8 mouse cellular contexts compared by ENCODE assay signal in genomic region chr14:76739836-76740597, GRCm38 (mm10).
DNase-seq lines count a peak whose midpoint lies in the region; ATAC-seq and TF ChIP-seq lines count a peak whose summit lies in the region.

No protein-coding gene starts in this region.

- H3K4me3 ChIP-seq in midbrain, embryonic 10.5 days: no peak overlapping the region
- H3K4me3 ChIP-seq in midbrain, embryonic 15.5 days: no peak overlapping the region
- no peak overlapping the region for H3K4me3 ChIP-seq in layer of hippocampus, adult 2 months
- H3K4me3 ChIP-seq in lung, embryonic 15.5 days: no peak overlapping the region

- DNase-seq in midbrain, embryonic 10.5 days (ENCODE audit: low spot score): peak; percentile 51
- DNase-seq in embryo, embryonic 10.5 days (ENCODE audit: low spot score): peak; percentile 77
- peak; percentile 70 for DNase-seq in gonadal fat pad, adult 2 months (ENCODE audit: low read depth)
- DNase-seq in layer of hippocampus, adult 2 months (ENCODE audit: low spot score in 2 of 2): peak; percentile 81 to 92
- peak; percentile 89 to 91 for DNase-seq in right cerebral cortex, postnatal 10 days (ENCODE audit: low spot score in 2 of 2)

- TF ChIP-seq CTCF in layer of hippocampus, adult 2 months (conservative IDR thresholded peaks at IDR 0.05): peak; percentile 81

- WGBS in midbrain, embryonic 10.5 days: 69% methylated on average over 25 of the region's 25 CpGs
- 68% methylated on average over 25 of the region's 25 CpGs for WGBS in midbrain, embryonic 15.5 days
- 53% methylated on average over 25 of the region's 25 CpGs for WGBS in lung, embryonic 15.5 days

- no peaks in the 10 kb centered on the region for H3K36me3 ChIP-seq in midbrain, embryonic 10.5 days
- no peaks in the 10 kb centered on the region for H3K36me3 ChIP-seq in midbrain, embryonic 15.5 days (replicated peaks)
- no peaks in the 10 kb centered on the region for H3K36me3 ChIP-seq in lung, embryonic 15.5 days

- no peaks in the 10 kb centered on the region for H3K9me3 ChIP-seq in midbrain, embryonic 10.5 days (replicated peaks)
- H3K9me3 ChIP-seq in midbrain, embryonic 15.5 days: no peaks in the 10 kb centered on the region
- H3K9me3 ChIP-seq in lung, embryonic 15.5 days: no peaks in the 10 kb centered on the region

- H3K27ac ChIP-seq in midbrain, embryonic 10.5 days (replicated peaks): no peak overlapping the region; the same call in 1 of the 2 replicates
- no peak overlapping the region for H3K27ac ChIP-seq in midbrain, embryonic 15.5 days
- H3K27ac ChIP-seq in layer of hippocampus, adult 2 months: peak overlapping the region; percentile 65
- peak overlapping the region; percentile 62 for H3K27ac ChIP-seq in lung, embryonic 15.5 days

- no peaks in the 10 kb centered on the region for H3K27me3 ChIP-seq in midbrain, embryonic 10.5 days (ENCODE audit: low read depth, poor library complexity, severe bottlenecking)
- H3K27me3 ChIP-seq in midbrain, embryonic 15.5 days (replicated peaks): no peaks in the 10 kb centered on the region
- H3K27me3 ChIP-seq in lung, embryonic 15.5 days: no peaks in the 10 kb centered on the region

- H3K4me2 ChIP-seq in midbrain, embryonic 15.5 days: no peak overlapping the region
- no peak overlapping the region for H3K4me2 ChIP-seq in lung, embryonic 15.5 days

- ATAC-seq in midbrain, embryonic 15.5 days (replicated peaks): no peak
- peak; percentile 43; the same call in 1 of the 2 replicates for ATAC-seq in lung, embryonic 15.5 days (ENCODE audit: borderline replicate concordance, extremely low read depth, low FRiP score, low TSS enrichment)
- no peak for ATAC-seq in monocyte, adult 5-6 weeks (replicated peaks; ENCODE audit: insufficient number of reproducible peaks, low FRiP score, low TSS enrichment, poor library complexity, severe bottlenecking)

- peaks cover 27% of the 10 kb centered on the region for H3K4me1 ChIP-seq in midbrain, embryonic 10.5 days
- H3K4me1 ChIP-seq in midbrain, embryonic 15.5 days: peaks cover 13% of the 10 kb centered on the region
- peaks cover 25% of the 10 kb centered on the region for H3K4me1 ChIP-seq in lung, embryonic 15.5 days

- H3K9ac ChIP-seq in midbrain, embryonic 15.5 days: no peak overlapping the region
- no peak overlapping the region for H3K9ac ChIP-seq in lung, embryonic 15.5 days

Comparison
In these comparisons a context has a peak if more than half of its experiments do, and no peak if none do; other contexts are left out.
1. H3K27ac ChIP-seq: peak in layer of hippocampus, adult 2 months (single experiment) and lung, embryonic 15.5 days (single experiment); none in midbrain, embryonic 10.5 days (single experiment) and midbrain, embryonic 15.5 days (single experiment).
2. Peak in every context shown above with its lines, with median percentiles within 50 percentile points of each other: DNase-seq.